Mouse (Mus musculus): ENCODE results near the gene Igfbp6.
A peak's percentile ranks its signal among the peaks of the same experiment; 100 is the strongest.
"Not testable (repeated sequence)": the region's sequence is repeated elsewhere in the genome, so short reads cannot be mapped to it uniquely, and the experiment has no call there.

The Igfbp6 gene

DNA sequence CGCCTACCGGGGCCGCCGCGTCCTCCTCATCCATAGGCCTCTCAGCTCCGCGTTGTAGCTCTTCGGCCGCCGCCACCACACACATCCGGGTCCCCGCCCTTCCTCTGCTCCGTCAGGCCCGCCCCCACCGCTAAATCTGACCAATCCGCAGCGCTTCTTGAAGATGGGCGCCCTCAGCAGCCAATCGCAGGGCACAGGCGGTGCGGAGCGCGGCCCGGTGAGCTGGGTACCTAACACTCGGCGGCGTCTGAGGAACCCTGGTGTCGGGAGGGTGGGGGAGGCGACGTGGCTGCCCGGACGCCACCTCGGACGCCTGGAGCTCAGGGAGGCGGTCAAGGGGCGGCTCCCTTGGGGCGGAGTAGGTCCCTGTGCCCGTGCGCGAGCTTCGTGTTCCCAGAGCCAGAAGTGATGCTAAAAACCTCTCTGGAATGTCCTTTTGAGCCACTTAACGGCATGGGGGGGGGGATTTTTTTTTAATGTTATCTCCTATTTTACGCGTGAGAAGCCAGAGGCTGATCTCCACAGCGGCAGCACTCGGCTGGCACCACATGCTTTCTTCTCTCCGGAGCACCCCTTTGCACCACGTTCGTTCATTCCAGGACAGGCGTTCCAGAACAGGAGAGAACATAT is 7.9 kb upstream of the Igfbp6 start, which contains the start of gene Spryd3:
Gene Spryd3, minus strand, starts transcription at position 106 of the 630 bp plus-strand sequence.
- DNase-seq (ENCODE audit: extremely low spot score, low read depth, low spot score), result peak; percentile 57

- no peak for DNase-seq (ENCODE audit: extremely low spot score, low read depth, low spot score)
These were observed 3.0 kb upstream of the Igfbp6 start for GRCm38 (mm10) chr15:102141120-102141519.

- DNase-seq (ENCODE audit: extremely low spot score, low read depth, low spot score), result no peak
These were observed 949 bp upstream of the Igfbp6 start for GRCm38 (mm10) chr15:102142914-102143912.

DNA sequence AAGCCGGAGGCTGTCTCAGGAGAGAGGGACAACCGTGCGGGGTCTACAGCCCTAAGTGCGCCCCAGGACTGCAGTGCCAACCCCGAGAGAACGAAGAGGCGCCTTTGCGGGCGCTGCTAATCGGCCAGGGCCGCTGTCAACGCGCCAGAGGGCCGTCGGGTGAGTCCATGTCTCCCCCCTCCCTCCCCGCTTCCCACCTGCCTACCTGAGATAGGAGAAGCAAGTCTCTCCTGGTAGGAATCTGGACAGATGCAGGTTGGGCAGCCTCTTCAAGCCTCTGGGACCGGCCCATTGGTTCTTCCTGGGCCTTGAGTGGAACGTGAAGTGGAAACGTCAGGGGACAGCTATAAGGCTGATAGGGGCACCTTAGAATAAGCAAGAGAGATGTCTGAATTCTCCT is 564 bp downstream of the Igfbp6 start:
- DNase-seq (ENCODE audit: extremely low spot score, low read depth, low spot score), result no peak

DNA sequence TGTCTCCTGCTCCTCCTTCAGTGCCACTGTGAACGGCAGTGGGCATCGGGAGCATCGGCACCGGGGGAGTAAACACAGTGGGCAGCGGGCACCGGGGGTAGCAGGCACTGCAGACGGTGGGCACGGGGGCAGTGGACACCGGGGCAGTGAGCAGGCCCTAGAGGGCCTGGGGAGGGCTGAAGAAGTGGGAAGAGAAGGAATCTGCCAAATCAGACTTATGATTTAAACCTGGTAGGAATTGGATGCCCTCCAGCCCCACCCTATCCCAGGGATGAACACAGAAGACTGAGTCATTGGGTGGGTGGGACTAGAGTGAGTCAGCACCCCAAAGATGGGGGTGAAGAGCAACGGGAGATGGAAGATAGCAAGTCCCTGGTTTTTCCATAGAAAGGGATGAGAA is 1.2 kb downstream of the Igfbp6 start:
- DNase-seq (ENCODE audit: extremely low spot score, low read depth, low spot score), result no peak

DNA sequence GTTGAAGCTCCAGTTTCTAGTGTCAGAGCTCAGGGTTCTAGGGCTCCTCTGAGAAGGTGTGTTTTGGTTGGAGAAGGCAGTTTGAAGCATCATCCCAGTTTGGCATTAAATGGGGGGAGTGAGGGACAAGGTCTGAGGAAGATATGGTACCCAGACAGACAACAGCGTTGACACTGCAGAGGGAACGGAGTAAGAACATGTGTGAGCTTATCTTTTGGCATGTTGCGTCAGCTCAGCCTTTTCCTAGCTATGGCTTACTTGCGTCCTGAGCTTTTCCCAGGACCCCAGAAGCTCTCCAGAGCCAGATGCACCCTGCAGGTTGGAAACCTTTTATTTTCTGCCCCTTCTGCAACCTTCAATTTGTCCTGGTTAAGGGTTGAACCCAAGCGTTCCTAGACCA is 1.9 kb downstream of the Igfbp6 start:
- no peak for DNase-seq (ENCODE audit: extremely low spot score, low read depth, low spot score)

- no peak for DNase-seq (ENCODE audit: extremely low spot score, low read depth, low spot score)
These were observed 2.7 kb downstream of the Igfbp6 start for GRCm38 (mm10) chr15:102146882-102147281.

- no peak for DNase-seq (ENCODE audit: extremely low spot score, low read depth, low spot score)
These were observed 3.7 kb downstream of the Igfbp6 start for GRCm38 (mm10) chr15:102147674-102148402.

GRCm38 (mm10) chr15:102149561-102149960 is 5.4 kb downstream of the Igfbp6 start:
- DNase-seq (ENCODE audit: extremely low spot score, low read depth, low spot score), result no peak

DNA sequence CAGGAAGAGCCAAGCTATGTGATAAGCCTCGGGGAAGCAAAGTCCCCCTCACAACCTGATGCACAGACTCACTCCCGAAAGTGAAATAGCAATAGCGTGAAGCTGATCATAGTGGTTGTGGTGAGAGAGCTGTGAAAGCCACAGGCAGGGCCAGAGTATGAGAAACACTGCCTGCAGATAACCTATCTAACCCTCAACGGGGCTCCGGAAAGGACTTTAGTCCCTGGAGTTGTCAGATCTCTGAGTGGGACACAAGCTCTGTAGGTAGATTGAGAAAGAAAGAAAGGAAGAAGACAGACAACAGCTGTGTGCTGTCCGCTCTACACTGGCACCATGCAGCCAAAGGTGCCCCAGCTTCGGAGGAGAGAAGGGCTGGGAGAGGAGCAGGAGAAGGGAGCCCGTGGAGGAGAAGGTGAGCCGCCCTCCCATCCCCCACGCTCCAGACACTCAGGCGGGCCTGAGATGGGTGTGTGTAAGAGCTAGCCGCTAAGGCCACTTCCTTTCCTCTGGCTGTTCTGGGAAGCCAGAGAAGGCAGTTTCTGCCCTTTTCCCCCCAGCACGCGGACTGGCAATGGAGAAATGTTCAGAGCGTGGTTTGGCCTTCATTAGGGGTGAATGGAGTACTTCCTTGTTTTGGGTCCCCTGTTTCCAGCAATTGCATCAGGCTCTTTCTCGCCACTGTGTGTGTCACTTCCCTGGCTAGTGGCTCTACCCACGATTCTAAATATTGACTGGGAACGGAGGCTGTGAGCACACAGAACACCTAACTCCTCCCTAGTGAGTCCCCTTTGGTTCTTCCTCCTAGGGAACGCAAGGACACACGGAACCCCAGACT is 6.4 kb downstream of the Igfbp6 start, which contains the start of gene Soat2:
Gene Soat2, plus strand, starts transcription at position 226 of the 835 bp plus-strand sequence.
- no peak for DNase-seq (ENCODE audit: extremely low spot score, low read depth, low spot score)

DNA sequence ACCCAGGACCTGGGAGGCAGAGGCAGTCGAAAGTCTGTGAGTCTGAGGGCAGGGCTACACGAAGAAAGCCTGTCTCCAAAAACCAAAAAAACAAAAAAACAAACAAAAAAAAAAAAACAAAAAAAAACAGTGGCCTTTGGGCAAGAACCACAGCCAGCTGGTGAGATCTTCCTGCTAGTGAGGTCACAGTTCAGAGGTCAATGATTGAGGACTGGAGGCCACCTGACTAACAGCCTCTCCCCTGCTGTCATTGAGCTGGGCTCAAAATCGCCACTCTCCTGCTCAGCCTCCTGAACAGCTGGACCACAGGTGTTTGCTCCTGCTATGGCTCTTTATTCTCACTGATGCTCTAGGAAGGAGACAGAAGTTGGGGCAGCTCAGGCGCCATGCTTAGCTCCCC is 8.5 kb downstream of the Igfbp6 start:
- no peak for DNase-seq (ENCODE audit: extremely low spot score, low read depth, low spot score)

GRCm38 (mm10) chr15:102155006-102155405 is 10.8 kb downstream of the Igfbp6 start:
- DNase-seq (ENCODE audit: extremely low spot score, low read depth, low spot score), result not testable (repeated sequence)

- no peak for DNase-seq (ENCODE audit: extremely low spot score, low read depth, low spot score)
These were observed 12.7 kb downstream of the Igfbp6 start for GRCm38 (mm10) chr15:102156836-102157235.

- DNase-seq (ENCODE audit: extremely low spot score, low read depth, low spot score), result no peak
These were observed 16.4 kb downstream of the Igfbp6 start for GRCm38 (mm10) chr15:102160415-102161060.

- DNase-seq (ENCODE audit: extremely low spot score, low read depth, low spot score), result no peak
These were observed 19.9 kb downstream of the Igfbp6 start for GRCm38 (mm10) chr15:102163900-102164693.

- DNase-seq (ENCODE audit: extremely low spot score, low read depth, low spot score), result no peak
These were observed 21.4 kb downstream of the Igfbp6 start for GRCm38 (mm10) chr15:102165468-102166100.

DNA sequence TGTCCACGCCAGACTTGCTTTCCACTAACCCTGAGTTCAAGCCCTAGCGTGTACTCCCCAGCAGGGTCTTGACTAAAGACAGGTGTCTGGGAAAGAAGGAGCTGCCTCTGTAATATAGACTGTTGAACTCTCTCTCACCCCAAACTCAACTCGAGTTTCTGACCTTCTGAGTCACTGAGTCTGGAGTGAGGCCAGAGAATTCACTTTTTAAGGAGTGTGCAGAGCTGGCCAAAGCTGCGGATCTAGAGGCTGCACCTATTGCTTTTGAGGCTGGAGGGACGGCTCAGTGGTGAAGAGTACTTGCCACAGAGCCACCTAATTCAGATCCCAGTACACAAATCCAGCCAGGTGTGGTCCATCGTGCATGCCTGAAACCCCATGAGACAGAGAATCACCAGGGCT is 23.5 kb downstream of the Igfbp6 start:
- DNase-seq (ENCODE audit: extremely low spot score, low read depth, low spot score), result no peak

GRCm38 (mm10) chr15:102169064-102169463 is 24.9 kb downstream of the Igfbp6 start:
- no peak for DNase-seq (ENCODE audit: extremely low spot score, low read depth, low spot score)

DNA sequence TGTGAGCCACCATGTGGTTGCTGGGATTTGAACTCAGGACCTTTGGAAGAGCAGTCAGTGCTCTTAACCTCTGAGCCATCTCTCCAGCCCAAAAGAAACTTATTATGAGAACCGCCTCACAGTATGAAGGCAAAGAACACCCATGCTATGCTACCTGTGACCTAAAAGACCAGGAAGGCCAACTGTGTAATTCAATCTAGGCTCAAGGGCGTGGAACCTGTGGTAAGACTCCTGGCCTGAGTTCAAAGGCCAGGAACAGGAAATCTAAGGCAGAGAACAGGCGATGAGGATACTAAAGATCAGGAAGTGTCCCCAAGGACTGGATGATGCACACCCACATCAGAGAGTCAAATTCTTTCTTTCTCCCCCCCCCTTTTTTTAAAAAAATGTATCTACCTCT is 29.4 kb downstream of the Igfbp6 start:
- no peak for DNase-seq (ENCODE audit: extremely low spot score, low read depth, low spot score)

Data from hindlimb bud, embryonic 11.5 days (tissue).